Mouse (Mus musculus) inflammation-experienced regulatory T-cells, adult 6 months (primary cell): ENCODE measurements at regions not wholly inside any gene's neighbourhood (a gene's known extent, or its start where the extent isn't known, plus 50 kb on each side); places are given as distances from the start of the nearest gene placed in this dataset.
"Not testable (repeated sequence)": the region's sequence is repeated elsewhere in the genome, so short reads cannot be mapped to it uniquely, and the experiment has no call there.

Experiments used
- ATAC-seq: one replicate; pipeline ENCODE4 v1.8.0; 2017

- no peak for ATAC-seq
These were observed 117.9 kb upstream of the Cpsf6 start for GRCm38 (mm10) chr10:117497565-117498256.

- not testable (repeated sequence) for ATAC-seq
These were observed 117.3 kb upstream of the Cpsf6 start for GRCm38 (mm10) chr10:117497082-117497481.

GRCm38 (mm10) chr10:117496064-117497011, 116.5 kb upstream of the Cpsf6 start:
- no peak for ATAC-seq

- ATAC-seq = peak; percentile 38
These were observed 114.4 kb upstream of the Cpsf6 start for GRCm38 (mm10) chr10:117494171-117494701.

GRCm38 (mm10) chr10:117493824-117494121, 114.0 kb upstream of the Cpsf6 start:
- peak; percentile 70 for ATAC-seq

- ATAC-seq = no peak
These were observed 113.4 kb upstream of the Cpsf6 start for GRCm38 (mm10) chr10:117493091-117493823.

- ATAC-seq = no peak
These were observed 112.7 kb upstream of the Cpsf6 start for GRCm38 (mm10) chr10:117492391-117492990.

GRCm38 (mm10) chr10:117491711-117492110, 111.9 kb upstream of the Cpsf6 start:
- ATAC-seq = no peak

- ATAC-seq = no peak
These were observed 111.2 kb upstream of the Cpsf6 start for GRCm38 (mm10) chr10:117490851-117491595.

GRCm38 (mm10) chr10:117483091-117483600, 103.3 kb upstream of the Cpsf6 start:
- no peak for ATAC-seq

- ATAC-seq = no peak
These were observed 102.5 kb upstream of the Cpsf6 start for GRCm38 (mm10) chr10:117482361-117482760.

GRCm38 (mm10) chr10:117481341-117481990, 101.7 kb upstream of the Cpsf6 start:
- no peak for ATAC-seq

GRCm38 (mm10) chr10:117480456-117480850, 100.6 kb upstream of the Cpsf6 start:
- no peak for ATAC-seq

GRCm38 (mm10) chr10:117479721-117480455, 100.1 kb upstream of the Cpsf6 start:
- no peak for ATAC-seq

- ATAC-seq = no peak
These were observed 99.1 kb upstream of the Cpsf6 start for GRCm38 (mm10) chr10:117478931-117479280.

GRCm38 (mm10) chr10:117478202-117478930, 98.6 kb upstream of the Cpsf6 start:
- no peak for ATAC-seq

- ATAC-seq = no peak
These were observed 97.8 kb upstream of the Cpsf6 start for GRCm38 (mm10) chr10:117477331-117478201.

GRCm38 (mm10) chr10:117475086-117475945, 95.5 kb upstream of the Cpsf6 start:
- ATAC-seq = no peak
